Mouse (Mus musculus): ENCODE results near the gene Htr2b.

GRCm38 (mm10) chr1:86147557-86147956, 35.8 kb upstream of the Htr2b start:
- TF ChIP-seq CTCF (conservative IDR thresholded peaks at IDR 0.05; ENCODE audit: low read length), result no peak
- no peak for TF ChIP-seq POU5F1 (IDR thresholded peaks at IDR 0.05; ENCODE audit: borderline replicate concordance, low read length)
- no peak for TF ChIP-seq NANOG (IDR thresholded peaks at IDR 0.05; ENCODE audit: borderline replicate concordance, low read length)
